Mouse (Mus musculus) effector memory CD4-positive, alpha-beta T cell, adult 7 months (primary cell): ENCODE data around the gene Thap8. TPM values are rescaled to one million over a fixed set of nuclear protein-coding genes. Genes with fewer than 3 reads are reported as not detected.

Source experiments
- polyA plus RNA-seq: library from polyadenylated mRNA; unstranded; fragments of 100-300 nt; shearing (Covaris generic); gene quantifications from one replicate; pipeline ENCODE4 v1.2.1, GENCODE M21; 2017

Gene Thap8
- 0.85 TPM for polyA plus RNA-seq

GRCm38 (mm10) chr7:30279951-30280669 lies at the start of gene Thap8, which contains the start of gene Wdr62:
TSS of gene Thap8 (plus strand) at chr7:30280094.
TSS of gene Wdr62 (minus strand) at chr7:30280419.

GRCm38 (mm10) chr7:30231669-30232454 lies 48.0 kb upstream of the Thap8 start, which contains the start of the genes Polr2i and Tbcb:
TSS of gene Polr2i (plus strand) at chr7:30231948.
TSS of gene Tbcb (minus strand) at chr7:30232272.

GRCm38 (mm10) chr7:30235625-30236024 lies 44.3 kb upstream of the Thap8 start, which contains the start of gene Ovol3:
TSS of gene Ovol3 (minus strand) at chr7:30235725.

GRCm38 (mm10) chr7:30291215-30292131 lies 11.6 kb downstream of the Thap8 start, which contains the start of gene Clip3:
TSS of gene Clip3 (plus strand) at chr7:30291728.

GRCm38 (mm10) chr7:30308076-30309005 lies 28.4 kb downstream of the Thap8 start, which contains the start of gene Alkbh6:
TSS of gene Alkbh6 (plus strand) at chr7:30308717.

GRCm38 (mm10) chr7:30314721-30315155 lies 34.8 kb downstream of the Thap8 start, which contains the start of gene Syne4:
TSS of gene Syne4 (plus strand) at chr7:30314807.

GRCm38 (mm10) chr7:30321539-30322284 lies 41.8 kb downstream of the Thap8 start, which contains the start of gene E130208F15Rik:
TSS of gene E130208F15Rik (plus strand) at chr7:30321740.

GRCm38 (mm10) chr7:30323795-30324194 lies 43.9 kb downstream of the Thap8 start, which contains the start of gene Sdhaf1:
TSS of gene Sdhaf1 (minus strand) at chr7:30323895.

Other genes with a start within 250 kb of the Thap8 start
- 2.1 TPM for gene Zfp14, start 228.7 kb upstream of the Thap8 start, polyA plus RNA-seq
- 7.4 TPM for gene Zfp82, start 207.2 kb upstream of the Thap8 start, polyA plus RNA-seq
- gene Gm26920, start 189.7 kb upstream of the Thap8 start, polyA plus RNA-seq, result not detected
- gene Zfp566, start 189.6 kb upstream of the Thap8 start, polyA plus RNA-seq, result 6.2 TPM
- gene Zfp260, start 185.3 kb upstream of the Thap8 start, polyA plus RNA-seq, result 66.9 TPM
- gene Zfp382, start 158.2 kb upstream of the Thap8 start, polyA plus RNA-seq, result 13.4 TPM
- gene Zfp146, start 110.3 kb upstream of the Thap8 start, polyA plus RNA-seq, result 32.3 TPM
- not detected for gene Cox7a1, start 96.0 kb upstream of the Thap8 start, polyA plus RNA-seq
- gene Capns1, start 81.3 kb upstream of the Thap8 start, polyA plus RNA-seq, result 60.7 TPM
- 32.3 TPM for gene Polr2i, start 48.1 kb upstream of the Thap8 start, polyA plus RNA-seq
- gene Tbcb, start 47.8 kb upstream of the Thap8 start, polyA plus RNA-seq, result 61.3 TPM
- not detected for gene Ovol3, start 44.4 kb upstream of the Thap8 start, polyA plus RNA-seq
- gene Wdr62, start 325 bp downstream of the Thap8 start, polyA plus RNA-seq, result 4.5 TPM
- gene Clip3, start 11.6 kb downstream of the Thap8 start, polyA plus RNA-seq, result 0.83 TPM
- gene Alkbh6, start 28.6 kb downstream of the Thap8 start, polyA plus RNA-seq, result 92.3 TPM
- gene Syne4, start 34.7 kb downstream of the Thap8 start, polyA plus RNA-seq, result 2.6 TPM
- not detected for gene E130208F15Rik, start 41.6 kb downstream of the Thap8 start, polyA plus RNA-seq
- 16.2 TPM for gene Sdhaf1, start 43.8 kb downstream of the Thap8 start, polyA plus RNA-seq
- not detected for gene Lrfn3, start 82.7 kb downstream of the Thap8 start, polyA plus RNA-seq
- gene Tyrobp, start 133.7 kb downstream of the Thap8 start, polyA plus RNA-seq, result not detected
- gene Hcst, start 139.8 kb downstream of the Thap8 start, polyA plus RNA-seq, result 749 TPM
- gene Nfkbid, start 141.6 kb downstream of the Thap8 start, polyA plus RNA-seq, result 888 TPM
- gene Aplp1, start 165.4 kb downstream of the Thap8 start, polyA plus RNA-seq, result 24.5 TPM
- not detected for gene Kirrel2, start 177.6 kb downstream of the Thap8 start, polyA plus RNA-seq
- 0.22 TPM for gene Nphs1, start 178.2 kb downstream of the Thap8 start, polyA plus RNA-seq
- not detected for gene Prodh2, start 213.5 kb downstream of the Thap8 start, polyA plus RNA-seq